Mouse (Mus musculus) midbrain, postnatal 0 days (tissue): ENCODE measurements around the gene Tsx. TPM values are rescaled to one million over a fixed set of nuclear protein-coding genes. Genes with fewer than 3 reads are reported as not detected.

ENCODE experiments used
- ATAC-seq: fragments of 200-750 bp; cut with Nextera tagmentation; 2 replicates; pipeline ENCODE4 v1.8.0; 2017; ENCODE audit warnings: moderate number of reproducible peaks, mild to moderate bottlenecking, moderate TSS enrichment, moderate library complexity; ENCODE audit not compliant: low FRiP score
- DNase-seq: peaks from one replicate; pipeline ENCODE4 v3.0.0-alpha.2; 2015; ENCODE audit warnings: low spot score
- H3K27ac ChIP-seq: fragments of 300-500 bp; sonication (generic); 2 replicates; pipeline ENCODE4 v1.5.1; 2014; ENCODE audit warnings: low read depth, mild to moderate bottlenecking, low read length, mixed read lengths
- H3K27me3 ChIP-seq: fragments of 300-500 bp; sonication (generic); 2 replicates; pipeline ENCODE4 v1.6.1; 2014; ENCODE audit warnings: low read length, control low read depth, mixed read lengths; ENCODE audit not compliant: insufficient read depth
- H3K36me3 ChIP-seq: fragments of 300-500 bp; sonication (generic); 2 replicates; pipeline ENCODE4 v1.6.1; 2014; ENCODE audit warnings: low read length, control low read depth, mixed read lengths; ENCODE audit not compliant: insufficient read depth
- H3K4me1 ChIP-seq: fragments of 300-500 bp; sonication (generic); 2 replicates; pipeline ENCODE4 v1.6.1; 2014; ENCODE audit warnings: mild to moderate bottlenecking, control low read depth, antibody characterized with exemption, low read length, mixed read lengths; ENCODE audit not compliant: insufficient read depth
- H3K4me2 ChIP-seq: fragments of 300-500 bp; sonication (generic); 2 replicates; pipeline ENCODE4 v1.6.1; 2014; ENCODE audit warnings: low read depth, mild to moderate bottlenecking, low read length, mixed read lengths; ENCODE audit not compliant: poor library complexity, severe bottlenecking
- H3K4me3 ChIP-seq: fragments of 300-500 bp; sonication (generic); 2 replicates; pipeline ENCODE4 v1.5.1; 2014; ENCODE audit warnings: low read depth, mild to moderate bottlenecking, low read length, moderate library complexity
- H3K9ac ChIP-seq: fragments of 300-500 bp; sonication (generic); replicated peaks from 2 replicates; pipeline ENCODE4 v1.6.1; 2014; ENCODE audit warnings: mild to moderate bottlenecking, low read length, moderate library complexity, mixed read lengths; ENCODE audit not compliant: poor library complexity, severe bottlenecking
- H3K9me3 ChIP-seq: fragments of 300-500 bp; sonication (generic); 2 replicates; pipeline ENCODE4 v1.6.1; 2016; ENCODE audit warnings: low read length, control low read depth
- CTCF ChIP-seq: IDR thresholded peaks from 2 replicates; pipeline ENCODE4 v1.5.1; 2016; ENCODE audit warnings: antibody characterized with exemption, mild to moderate bottlenecking
- WGBS: fragments of 180-500 bp; shearing (Covaris S2); extraction: QIAGEN DNeasy Blood & Tissue Kit; methylation state at CpG from one replicate; pipeline ENCODE4 v1.1.7; 2014; 5-methylcytosine and 5-hydroxymethylcytosine counted together
- polyA plus RNA-seq: library from polyadenylated mRNA; unstranded; fragments of >200 nt; fragmentation: Nextera tagmentation; extraction: Ambion mirVana; gene quantifications from 2 replicates; pipeline ENCODE4 v1.2.1, GENCODE M21; 2015
- total RNA-seq: library from RNA; depleted of rRNA; stranded (reverse); fragments of >200 nt; gene quantifications from 2 replicates; pipeline ENCODE4 v1.2.3, GENCODE M21; 2014; rRNA removed

Tsx gene
- total RNA-seq, result not detected in 2 replicates
- polyA plus RNA-seq, result 0.20 and 0.21 TPM in 2 replicates

- DNase-seq (no peak), ATAC-seq (no peak)
- Histone ChIP-seq H3K4me2 (no peak within 1 kb of the TSS), H3K9me3 (no peaks in the 10 kb centered on the region), H3K4me3 (no peak within 1 kb of the TSS), H3K36me3 (no peaks in the 10 kb centered on the region), H3K4me1 (no peaks in the 10 kb centered on the region), H3K9ac (no peak within 1 kb of the TSS), H3K27ac (no peak within 1 kb of the TSS), H3K27me3 (peaks cover 10% of the 10 kb centered on the region; the same call in 1 of the 2 replicates)
- no peak for TF ChIP-seq CTCF
- WGBS, result 78% methylated on average over 5 of the region's 5 CpGs
Observed at GRCm38 (mm10) chrX:103414167-103414566, at the start of gene Tsx. TSS of gene Tsx (plus strand) at chrX:103414467.

- H3K9me3 ChIP-seq, result no peaks in the 10 kb centered on the region
- no peak overlapping the region for H3K9ac ChIP-seq
- H3K27me3 ChIP-seq, result peaks cover 4% of the 10 kb centered on the region; the same call in 1 of the 2 replicates
- no peaks in the 10 kb centered on the region for H3K36me3 ChIP-seq
- no peaks in the 10 kb centered on the region for H3K4me1 ChIP-seq
- ATAC-seq (no peak), DNase-seq (peak; percentile 58)
- H3K27ac ChIP-seq, result no peak overlapping the region
- no peak overlapping the region for H3K4me3 ChIP-seq
- TF ChIP-seq CTCF, result no peak
- no peak overlapping the region for H3K4me2 ChIP-seq
- WGBS, result 49% methylated on average over 5 of the region's 5 CpGs
Observed at GRCm38 (mm10) chrX:103366201-103366600, 48.1 kb upstream of the Tsx start.

GRCm38 (mm10) chrX:103368650-103369049 is 45.6 kb upstream of the Tsx start:
- Histone ChIP-seq H3K4me1 (no peaks in the 10 kb centered on the region), H3K9me3 (no peaks in the 10 kb centered on the region), H3K27me3 (peaks cover 7% of the 10 kb centered on the region; the same call in 1 of the 2 replicates), H3K4me2 (no peak overlapping the region), H3K36me3 (no peaks in the 10 kb centered on the region), H3K4me3 (no peak overlapping the region), H3K9ac (no peak overlapping the region), H3K27ac (no peak overlapping the region)
- no peak for ATAC-seq
- TF ChIP-seq CTCF, result no peak
- DNase-seq, result no peak
- WGBS, result 63% methylated on average over 3 of the region's 3 CpGs

- ATAC-seq (no peak), DNase-seq (no peak)
- TF ChIP-seq CTCF, result 0 out of 2 replicates have a peak, but pooled peaks have one; percentile 35
- Histone ChIP-seq H3K27me3 (peaks cover 7% of the 10 kb centered on the region; the same call in 1 of the 2 replicates), H3K4me3 (no peak overlapping the region), H3K9ac (no peak overlapping the region), H3K36me3 (no peaks in the 10 kb centered on the region), H3K27ac (no peak overlapping the region), H3K9me3 (no peaks in the 10 kb centered on the region), H3K4me2 (no peak overlapping the region), H3K4me1 (no peaks in the 10 kb centered on the region)
- WGBS, result 69% methylated on average over 2 of the region's 2 CpGs
Observed at GRCm38 (mm10) chrX:103371221-103371620, 43.0 kb upstream of the Tsx start.

GRCm38 (mm10) chrX:103371627-103372026 is 42.6 kb upstream of the Tsx start:
- TF ChIP-seq CTCF, result peak; percentile 63
- Histone ChIP-seq H3K27me3 (peaks cover 7% of the 10 kb centered on the region; the same call in 1 of the 2 replicates), H3K27ac (no peak overlapping the region), H3K9me3 (no peaks in the 10 kb centered on the region), H3K36me3 (no peaks in the 10 kb centered on the region), H3K4me3 (no peak overlapping the region), H3K4me1 (no peaks in the 10 kb centered on the region), H3K9ac (no peak overlapping the region), H3K4me2 (no peak overlapping the region)
- peak; percentile 9 for DNase-seq
- WGBS, result 33% methylated on average over 2 of the region's 2 CpGs
- ATAC-seq, result no peak

- ATAC-seq (no peak), DNase-seq (peak; percentile 23)
- 67% methylated on average over 5 of the region's 5 CpGs for WGBS
- Histone ChIP-seq H3K27ac (no peak overlapping the region), H3K4me1 (no peaks in the 10 kb centered on the region), H3K4me2 (no peak overlapping the region), H3K36me3 (no peaks in the 10 kb centered on the region), H3K9me3 (no peaks in the 10 kb centered on the region), H3K9ac (no peak overlapping the region), H3K4me3 (no peak overlapping the region), H3K27me3 (peaks cover 11% of the 10 kb centered on the region; the same call in 1 of the 2 replicates)
- peak; percentile 70 for TF ChIP-seq CTCF
Observed at GRCm38 (mm10) chrX:103374250-103374649, 40.0 kb upstream of the Tsx start.
